Mouse (Mus musculus) intestine, embryonic 14.5 days (tissue): ENCODE data around the gene Manbal. TPM values are rescaled to one million over a fixed set of nuclear protein-coding genes. Genes with fewer than 3 reads are reported as not detected.
"Not testable (repeated sequence)": the region's sequence is repeated elsewhere in the genome, so short reads cannot be mapped to it uniquely, and the experiment has no call there.

Source experiments
- ATAC-seq: fragments of 200-750 bp; cut with Nextera tagmentation; replicated peaks from 2 replicates; pipeline ENCODE4 v1.8.0; 2017; ENCODE audit warnings: low read depth, moderate number of reproducible peaks, moderate TSS enrichment, moderate library complexity; ENCODE audit not compliant: low FRiP score, low TSS enrichment
- DNase-seq: peaks from one replicate; pipeline ENCODE4 v3.0.0-alpha.2; 2018; ENCODE audit warnings: low spot score
- H3K27ac ChIP-seq: fragments of 300-500 bp; sonication (generic); 2 replicates; pipeline ENCODE4 v1.5.1; 2014; ENCODE audit warnings: low read depth, mild to moderate bottlenecking, control low read depth
- H3K27me3 ChIP-seq: fragments of 300-500 bp; sonication (generic); replicated peaks from 2 replicates; pipeline ENCODE4 v1.6.1; 2014; ENCODE audit warnings: low read length, control low read depth; ENCODE audit not compliant: control insufficient read depth, insufficient read depth
- H3K36me3 ChIP-seq: fragments of 300-500 bp; sonication (generic); 2 replicates; pipeline ENCODE4 v1.6.1; 2014; ENCODE audit warnings: low read length, control low read depth; ENCODE audit not compliant: control insufficient read depth, insufficient read depth
- H3K4me1 ChIP-seq: fragments of 300-500 bp; sonication (generic); replicated peaks from 2 replicates; pipeline ENCODE4 v1.6.1; 2014; ENCODE audit warnings: low read length, control low read depth, mixed read lengths; ENCODE audit not compliant: control insufficient read depth, insufficient read depth
- H3K4me2 ChIP-seq: fragments of 300-500 bp; sonication (generic); 2 replicates; pipeline ENCODE4 v1.6.1; 2014; ENCODE audit warnings: low read length
- H3K4me3 ChIP-seq: fragments of 300-500 bp; sonication (generic); 2 replicates; pipeline ENCODE4 v1.5.1; 2014; ENCODE audit warnings: low read depth, low read length, control low read depth, mixed read lengths
- H3K9ac ChIP-seq: fragments of 300-500 bp; sonication (generic); 2 replicates; pipeline ENCODE4 v1.6.1; 2014; ENCODE audit warnings: mild to moderate bottlenecking, low read length
- H3K9me3 ChIP-seq: fragments of 300-500 bp; sonication (generic); 2 replicates; pipeline ENCODE4 v1.6.1; 2016; ENCODE audit warnings: low read length, control low read depth; ENCODE audit not compliant: control insufficient read depth
- WGBS: fragments of 180-500 bp; shearing (Covaris S2); extraction: QIAGEN DNeasy Blood & Tissue Kit; methylation state at CpG from one replicate; pipeline ENCODE4 v1.1.7; 2014; 5-methylcytosine and 5-hydroxymethylcytosine counted together
- polyA plus RNA-seq: library from polyadenylated mRNA; unstranded; fragments of >200 nt; fragmentation: Nextera tagmentation; extraction: Ambion mirVana; gene quantifications from 2 replicates; pipeline ENCODE4 v1.2.1, GENCODE M21; 2014

Manbal gene
- polyA plus RNA-seq, 1 experiment from 2014 or later = 43.3 TPM

DNA sequence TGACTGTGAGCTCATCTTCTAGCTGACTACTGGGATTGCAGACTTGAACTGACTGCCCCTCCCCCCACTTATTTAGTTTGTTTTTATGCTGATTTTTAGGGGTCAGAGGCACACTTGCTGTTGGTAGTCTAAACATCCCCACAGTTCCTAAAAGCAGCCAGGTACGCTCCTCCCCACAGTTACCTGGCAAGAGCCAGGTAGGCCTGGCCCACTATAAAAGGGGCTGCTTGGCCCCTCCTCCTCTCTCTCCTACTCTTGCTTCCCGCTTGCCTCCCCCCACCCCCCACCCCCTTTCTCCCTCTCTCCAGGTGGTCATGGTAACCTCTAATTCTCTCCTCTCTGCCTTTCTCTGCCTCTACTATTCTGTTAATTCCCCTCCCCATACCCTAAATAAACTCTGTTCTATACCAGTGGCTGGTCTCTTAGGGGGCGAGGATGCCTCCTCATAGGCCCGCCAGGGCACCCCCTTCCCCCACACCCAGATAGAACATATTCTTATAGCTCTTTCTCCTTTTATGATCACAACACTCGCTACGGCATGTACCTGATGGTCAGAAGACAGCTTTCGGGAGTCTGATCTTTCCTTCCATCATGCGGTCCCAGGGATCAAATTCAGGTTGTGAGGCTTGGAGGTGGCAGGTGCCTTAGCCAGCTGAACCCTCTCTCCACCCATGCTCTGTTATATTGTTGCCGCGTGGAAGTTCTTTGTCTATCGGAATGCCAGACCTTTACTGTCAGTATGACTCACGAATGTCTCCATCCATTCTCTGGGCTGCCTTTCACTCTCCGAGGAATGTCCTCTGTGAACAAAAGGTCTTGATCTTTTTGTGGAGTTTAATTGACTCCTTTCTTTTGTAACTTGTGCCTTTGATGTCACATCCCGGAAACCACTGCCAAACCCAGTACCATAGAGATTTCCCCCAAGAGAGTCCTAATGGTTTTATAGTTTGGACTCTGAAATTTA, 8.7 kb downstream of the Manbal start:
- Histone ChIP-seq H3K27ac (0 out of 2 replicates have a peak overlapping the region, but pooled peaks have one; percentile 40), H3K4me2 (no peak overlapping the region), H3K27me3 (no peaks in the 10 kb centered on the region), H3K36me3 (peaks cover 17% of the 10 kb centered on the region), H3K9ac (no peak overlapping the region), H3K9me3 (no peaks in the 10 kb centered on the region), H3K4me1 (peaks cover 38% of the 10 kb centered on the region), H3K4me3 (no peak overlapping the region)
- DNase-seq (peak; percentile 54), ATAC-seq (no peak)
- 42% methylated on average over 14 of the region's 14 CpGs for WGBS

DNA sequence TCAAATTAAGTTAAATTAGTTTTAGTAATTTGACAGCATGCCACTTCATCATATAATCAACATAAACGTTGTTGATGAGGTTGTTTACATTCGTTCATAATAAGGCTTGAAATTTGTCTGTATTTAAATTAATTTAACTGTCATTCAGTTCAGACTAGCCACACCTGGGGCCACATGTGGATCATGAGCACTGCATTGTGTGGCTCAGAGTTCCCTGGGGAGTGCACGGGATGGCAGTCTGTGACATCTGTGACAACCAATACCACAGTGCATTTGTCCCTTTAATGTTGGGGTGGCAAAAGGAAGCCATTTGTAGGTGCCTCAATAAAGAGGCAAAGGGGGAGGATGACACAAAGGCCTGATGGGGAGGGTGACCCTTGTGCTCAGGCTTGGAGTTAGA, 9.6 kb downstream of the Manbal start:
- no peak overlapping the region for H3K4me3 ChIP-seq
- no peak overlapping the region for H3K9ac ChIP-seq
- H3K27me3 ChIP-seq = no peaks in the 10 kb centered on the region
- DNase-seq (no peak), ATAC-seq (no peak)
- H3K36me3 ChIP-seq = peaks cover 21% of the 10 kb centered on the region
- H3K27ac ChIP-seq = no peak overlapping the region
- H3K4me1 ChIP-seq = peaks cover 30% of the 10 kb centered on the region
- WGBS = 59% methylated on average over 3 of the region's 3 CpGs
- no peak overlapping the region for H3K4me2 ChIP-seq
- H3K9me3 ChIP-seq = no peaks in the 10 kb centered on the region

DNA sequence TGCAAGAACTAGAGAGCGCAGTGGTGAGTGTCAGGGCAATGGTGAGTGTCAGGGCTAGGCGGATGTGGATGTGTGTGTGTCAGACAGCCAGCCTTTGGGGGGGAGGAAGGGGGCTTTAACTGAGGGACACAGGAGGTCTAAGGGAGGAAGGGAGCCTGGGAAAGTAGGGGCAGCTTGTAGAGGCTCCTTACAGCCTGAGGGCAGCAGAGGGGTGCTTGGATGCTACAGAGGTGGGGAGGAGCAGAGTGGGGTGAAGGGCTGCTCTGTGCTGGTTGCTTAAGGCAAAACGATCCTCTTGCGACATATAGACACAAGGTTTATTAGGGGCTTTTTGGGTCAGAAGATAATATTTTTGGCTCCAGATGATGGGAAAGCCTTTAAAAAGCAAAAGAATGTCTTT, 17.4 kb downstream of the Manbal start:
- H3K4me1 ChIP-seq = no peaks in the 10 kb centered on the region
- WGBS = 79% methylated on average over 4 of the region's 4 CpGs
- H3K4me2 ChIP-seq = no peak overlapping the region
- H3K27ac ChIP-seq = no peak overlapping the region
- H3K9ac ChIP-seq = no peak overlapping the region
- H3K9me3 ChIP-seq = no peaks in the 10 kb centered on the region
- DNase-seq (peak; percentile 38), ATAC-seq (no peak)
- peaks cover 35% of the 10 kb centered on the region for H3K36me3 ChIP-seq
- no peaks in the 10 kb centered on the region for H3K27me3 ChIP-seq
- H3K4me3 ChIP-seq = no peak overlapping the region

DNA sequence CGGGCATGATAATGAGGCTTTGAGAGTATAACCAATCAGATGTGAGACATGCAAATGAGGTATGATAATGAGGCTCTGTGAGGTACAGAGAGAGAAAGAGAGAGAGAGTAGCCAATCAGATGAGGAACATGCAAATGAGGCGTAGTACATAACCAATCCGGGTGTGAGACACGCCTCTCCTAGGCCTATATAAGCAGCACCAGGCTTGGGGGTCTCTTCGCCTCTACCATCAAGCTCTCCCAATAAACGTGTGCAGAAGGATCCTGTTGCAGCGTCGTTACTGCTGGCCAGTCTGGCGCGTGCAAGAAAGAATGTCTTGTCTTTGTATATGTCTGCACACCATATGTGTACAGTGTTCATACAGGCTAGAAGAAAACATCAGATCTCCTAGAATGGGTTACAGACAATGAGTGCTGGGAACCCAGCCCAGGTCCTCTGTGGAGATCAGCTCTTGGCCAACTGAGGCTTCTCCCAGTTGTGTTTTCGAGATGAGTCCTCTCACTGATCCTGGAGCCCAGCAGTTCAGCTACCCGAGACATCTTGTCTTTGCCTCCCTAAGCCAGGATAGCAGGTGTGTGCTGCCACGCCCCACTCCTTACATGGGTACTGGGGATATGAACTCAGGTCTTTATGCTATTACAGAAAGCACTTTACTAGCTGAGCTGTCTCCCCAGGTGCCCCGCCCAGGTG, 21.7 kb downstream of the Manbal start:
- WGBS = 94% methylated on average over 14 of the region's 14 CpGs
- not testable (repeated sequence) for H3K27ac ChIP-seq, H3K9ac ChIP-seq, DNase-seq, H3K4me2 ChIP-seq, H3K27me3 ChIP-seq, H3K4me1 ChIP-seq, H3K4me3 ChIP-seq, H3K9me3 ChIP-seq, ATAC-seq
- peaks cover 13% of the 10 kb centered on the region for H3K36me3 ChIP-seq

DNA sequence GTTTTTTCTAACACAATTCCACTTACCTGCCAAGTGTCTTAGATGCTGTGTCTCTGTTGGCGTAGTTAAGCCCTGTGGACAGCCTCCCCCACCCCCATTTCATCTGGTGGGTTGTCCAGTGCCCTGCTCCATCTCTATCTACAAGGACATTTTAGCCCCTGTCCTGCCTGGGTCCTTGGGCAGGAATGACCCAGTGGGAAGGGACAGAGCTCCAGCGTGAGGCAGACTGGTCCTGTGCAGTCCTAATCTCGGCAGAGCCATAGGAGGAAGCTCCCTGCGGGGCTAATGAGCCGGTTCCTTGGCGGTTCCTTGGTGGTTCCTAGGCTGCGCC, 22.2 kb downstream of the Manbal start:
- no peak overlapping the region for H3K27ac ChIP-seq
- H3K4me1 ChIP-seq = no peaks in the 10 kb centered on the region; the same call in 1 of the 2 replicates
- H3K4me3 ChIP-seq = no peak overlapping the region
- no peak overlapping the region for H3K4me2 ChIP-seq
- ATAC-seq = no peak
- DNase-seq = no peak
- peaks cover 11% of the 10 kb centered on the region for H3K36me3 ChIP-seq
- H3K9ac ChIP-seq = no peak overlapping the region
- H3K27me3 ChIP-seq = no peaks in the 10 kb centered on the region
- 88% methylated on average over 7 of the region's 7 CpGs for WGBS
- H3K9me3 ChIP-seq = no peaks in the 10 kb centered on the region

DNA sequence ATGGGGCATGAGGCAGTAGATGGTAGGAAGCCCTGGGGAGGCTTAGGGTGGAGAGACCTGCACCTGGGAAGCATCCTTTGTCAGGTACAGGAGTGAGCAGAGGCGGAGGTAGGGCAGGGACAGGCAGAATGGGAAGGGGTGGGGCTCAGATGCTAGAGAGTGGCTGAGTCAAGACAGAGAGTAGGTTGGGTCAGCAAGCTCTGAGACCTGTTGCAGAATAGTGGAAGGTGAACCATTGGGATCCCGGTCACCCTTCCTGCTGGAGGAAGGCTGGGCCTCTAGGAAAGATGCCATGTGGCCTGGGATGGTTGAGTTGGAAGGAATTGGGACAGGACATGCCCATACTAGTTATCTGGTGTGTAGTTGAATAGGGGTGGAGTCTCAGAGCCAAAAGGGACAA, 24.9 kb downstream of the Manbal start:
- Histone ChIP-seq H3K9me3 (no peaks in the 10 kb centered on the region), H3K27me3 (no peaks in the 10 kb centered on the region), H3K4me3 (no peak overlapping the region), H3K27ac (no peak overlapping the region), H3K4me1 (peaks cover 7% of the 10 kb centered on the region), H3K36me3 (peaks cover 23% of the 10 kb centered on the region), H3K4me2 (no peak overlapping the region), H3K9ac (no peak overlapping the region)
- no peak for ATAC-seq
- no peak for DNase-seq
- WGBS = 92% methylated on average over 2 of the region's 2 CpGs

DNA sequence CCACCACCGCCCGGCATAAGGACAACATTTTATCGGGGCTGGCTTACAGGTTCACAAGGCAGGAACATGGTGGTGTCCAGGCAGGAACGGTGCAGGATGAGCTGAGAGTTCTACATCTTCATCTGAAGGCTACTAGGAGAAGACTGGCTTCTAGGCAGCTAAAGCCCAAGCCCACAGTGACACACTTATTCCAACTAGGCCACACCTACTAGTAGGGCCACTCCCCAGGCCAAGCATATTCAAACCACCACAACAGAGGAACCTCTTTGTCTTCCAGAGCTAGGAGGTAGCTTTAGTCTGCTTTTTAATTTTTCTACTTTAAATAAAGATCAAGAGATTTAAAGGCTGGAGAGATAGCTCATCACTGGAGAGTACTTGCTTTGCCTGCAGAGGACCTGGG, 26.2 kb downstream of the Manbal start:
- Histone ChIP-seq H3K4me3 (no peak overlapping the region), H3K9me3 (peaks cover 3% of the 10 kb centered on the region; the same call in 1 of the 2 replicates), H3K9ac (no peak overlapping the region), H3K4me2 (no peak overlapping the region), H3K27me3 (no peaks in the 10 kb centered on the region), H3K27ac (no peak overlapping the region), H3K36me3 (peaks cover 22% of the 10 kb centered on the region), H3K4me1 (peaks cover 7% of the 10 kb centered on the region)
- ATAC-seq (no peak), DNase-seq (no peak)
- 96% methylated on average over 4 of the region's 4 CpGs for WGBS

DNA sequence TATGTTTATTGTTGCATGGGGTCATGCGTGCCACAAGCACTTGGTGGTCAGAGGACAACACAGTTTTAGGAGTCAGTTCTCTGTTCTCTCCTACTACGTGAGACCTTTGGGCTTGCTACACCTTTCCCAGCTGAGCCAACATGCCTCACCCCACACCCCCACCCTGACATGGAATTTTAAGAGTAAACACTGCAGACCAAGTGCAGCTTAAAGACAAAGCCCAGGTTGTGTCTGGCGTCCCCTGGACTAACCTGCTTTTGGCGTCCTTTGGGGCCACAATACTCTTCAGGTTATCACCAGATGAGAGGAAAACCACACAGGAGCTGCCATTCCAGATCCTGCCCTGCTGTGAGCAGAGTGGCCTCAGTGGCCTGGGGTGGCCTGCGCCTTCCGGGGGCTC, 27.5 kb downstream of the Manbal start:
- DNase-seq (no peak), ATAC-seq (peak; percentile 75)
- WGBS = 42% methylated on average over 6 of the region's 6 CpGs
- peak overlapping the region; percentile 66 for H3K27ac ChIP-seq
- H3K9ac ChIP-seq = no peak overlapping the region
- peaks cover 3% of the 10 kb centered on the region; the same call in 1 of the 2 replicates for H3K9me3 ChIP-seq
- no peak overlapping the region for H3K4me3 ChIP-seq
- peaks cover 7% of the 10 kb centered on the region for H3K4me1 ChIP-seq
- peaks cover 24% of the 10 kb centered on the region for H3K36me3 ChIP-seq
- no peak overlapping the region for H3K4me2 ChIP-seq
- no peaks in the 10 kb centered on the region for H3K27me3 ChIP-seq
